ENCODE assay signal across 23 mouse cellular contexts in genomic region chr4:130176156-130176720, GRCm38 (mm10). TPM values are rescaled to one million over a fixed set of nuclear protein-coding genes. Genes with fewer than 3 reads are reported as not detected.
DNase-seq lines count a peak whose midpoint lies in the region; ATAC-seq and TF ChIP-seq lines count a peak whose summit lies in the region.
"Had no signal": no experiment of that assay in that cellular context is flagged by ENCODE, and none has a peak within 500 bp of the region (broad histone marks: within the 10 kb centered on the region; RNA-seq: fewer than 3 reads in every experiment).

No protein-coding gene starts in this region.

- H3K4me3 ChIP-seq in kidney, adult 2 months (ENCODE audit: insufficient read depth, low read depth, low read length), result no peak overlapping the region
- H3K4me3 ChIP-seq in kidney, embryonic 14.5 days (ENCODE audit: low read length), result no peak overlapping the region
- no peak overlapping the region for H3K4me3 ChIP-seq in CH12.LX (replicated peaks in 1 of 3; ENCODE audit: low read depth in 2 of 3, low read length in 2 of 3, poor library complexity in 1 of 3)
- no peak overlapping the region for H3K4me3 ChIP-seq in intestine, embryonic 16.5 days (ENCODE audit: low read length)
- H3K4me3 ChIP-seq: heart, adult 2 months; limb, embryonic 12.5 days; midbrain, embryonic 12.5 days had no signal

- in situ Hi-C loops in CH12.LX (cut with MboI; ENCODE audit: low pct_ligation_motif_present, low pct_unique_long_range_greater_than_20kb, low sequenced_read_pairs), result no loop called here

- TF ChIP-seq RAD21 in CH12.LX (IDR thresholded peaks at IDR 0.05; ENCODE audit: low read depth, low read length), result no peak

- peak; percentile 16 for DNase-seq in CD4-positive, CD25-positive, alpha-beta regulatory T cell, adult 2 months (ENCODE audit: low read depth, low spot score)
- DNase-seq in kidney, adult 2 months, result no peak
- no peak for DNase-seq in CH12.LX (ENCODE audit: extremely low read depth)
- no peak for DNase-seq in adrenal gland, adult 8-10 months
- DNase-seq: cerebellum, adult 11 months; right cerebral cortex, postnatal 25 days; thymus, postnatal 25 days had no signal

- peaks cover 35% of the 10 kb centered on the region for H3K4me1 ChIP-seq in kidney, adult 2 months (ENCODE audit: control insufficient read depth, insufficient read depth, low read length)
- H3K4me1 ChIP-seq in kidney, embryonic 14.5 days (ENCODE audit: control insufficient read depth, insufficient read depth, low read length), result peaks cover 44% of the 10 kb centered on the region
- H3K4me1 ChIP-seq in CH12.LX (ENCODE audit: control insufficient read depth in 1 of 2, insufficient read depth in 2 of 2), result peaks cover 3 to 4% of the 10 kb centered on the region in 2 experiments; a peak in 2 of 4 replicates
- H3K4me1 ChIP-seq in intestine, embryonic 16.5 days (ENCODE audit: control insufficient read depth, insufficient read depth, low read length), result peaks cover 51% of the 10 kb centered on the region

- no peak for TF ChIP-seq CTCF in kidney, adult 2 months (conservative IDR thresholded peaks at IDR 0.05; ENCODE audit: insufficient read depth, insufficient read length, low read depth, low read length)
- no peak for TF ChIP-seq CTCF in CH12.LX (conservative IDR thresholded peaks at IDR 0.05 in 1 of 2, IDR thresholded peaks at IDR 0.05 in 1 of 2; ENCODE audit: low read depth in 2 of 2, low read length in 2 of 2)

- peak overlapping the region; percentile 33; the same call in 1 of the 2 replicates for H3K27ac ChIP-seq in kidney, adult 2 months (ENCODE audit: insufficient read depth, low read depth, low read length)
- H3K27ac ChIP-seq in kidney, embryonic 14.5 days (ENCODE audit: low read depth, low read length), result no peak overlapping the region
- H3K27ac ChIP-seq in CH12.LX (ENCODE audit: insufficient read depth, low read depth), result no peak overlapping the region
- peak overlapping the region; percentile 74; the same call in 1 of the 2 replicates for H3K27ac ChIP-seq in intestine, embryonic 16.5 days (ENCODE audit: low read length)
- H3K27ac ChIP-seq: limb, embryonic 12.5 days; liver, embryonic 14.5 days; macrophage; midbrain, embryonic 12.5 days had no signal

- no peak overlapping the region for H3K4me2 ChIP-seq in kidney, embryonic 14.5 days (replicated peaks; ENCODE audit: low read depth, low read length)
- H3K4me2 ChIP-seq in CH12.LX (ENCODE audit: insufficient read depth, low read depth, poor library complexity, severe bottlenecking), result no peak overlapping the region
- no peak overlapping the region for H3K4me2 ChIP-seq in intestine, embryonic 16.5 days (ENCODE audit: low read depth, low read length)

- no peak overlapping the region for H3K9ac ChIP-seq in kidney, embryonic 14.5 days (ENCODE audit: low read depth, low read length)
- H3K9ac ChIP-seq in CH12.LX (ENCODE audit: insufficient read depth, low read depth), result no peak overlapping the region
- H3K9ac ChIP-seq in intestine, embryonic 16.5 days (ENCODE audit: low read depth, low read length), result no peak overlapping the region
- H3K9ac ChIP-seq: limb, embryonic 12.5 days; liver, embryonic 14.5 days; midbrain, embryonic 12.5 days had no signal

- no peak for ATAC-seq in CD4-positive, CD25-positive, alpha-beta regulatory T cell, adult 4 months
- ATAC-seq in kidney, embryonic 14.5 days (ENCODE audit: low FRiP score, low TSS enrichment), result no peak
- no peak for ATAC-seq in intestine, embryonic 16.5 days
- no peak for ATAC-seq in megakaryocyte, adult 5-6 weeks (ENCODE audit: poor library complexity, severe bottlenecking)
- ATAC-seq: forebrain, embryonic 16.5 days had no signal

- TF ChIP-seq POLR2A in kidney, adult 2 months (IDR thresholded peaks at IDR 0.05; ENCODE audit: low read depth, low read length), result no peak
- no peak for TF ChIP-seq POLR2A in CH12.LX (IDR thresholded peaks at IDR 0.05; ENCODE audit: low read depth, low read length)

- dilution Hi-C loops in CH12.LX (cut with MboI; ENCODE audit: extremely low pct_ligation_motif_present, extremely low pct_unique_long_range_greater_than_20kb, low sequenced_read_pairs), result no loop called here

- H3K36me3 ChIP-seq in kidney, adult 2 months (ENCODE audit: control insufficient read depth, insufficient read depth, low read length), result no peaks in the 10 kb centered on the region
- no peaks in the 10 kb centered on the region for H3K36me3 ChIP-seq in kidney, embryonic 14.5 days (ENCODE audit: control insufficient read depth, insufficient read depth, low read length)
- no peaks in the 10 kb centered on the region for H3K36me3 ChIP-seq in CH12.LX (replicated peaks in 1 of 2; ENCODE audit: control insufficient read depth in 1 of 2, insufficient read depth in 1 of 2, low read length in 1 of 2)
- no peaks in the 10 kb centered on the region for H3K36me3 ChIP-seq in intestine, embryonic 16.5 days (ENCODE audit: control insufficient read depth, insufficient read depth, low read length)
- H3K36me3 ChIP-seq: limb, embryonic 12.5 days; midbrain, embryonic 12.5 days had no signal

- H3K79me2 ChIP-seq in CH12.LX (replicated peaks; ENCODE audit: control insufficient read depth, extremely low read depth, insufficient read depth, poor library complexity, severe bottlenecking), result no peaks in the 10 kb centered on the region

- H3K27me3 ChIP-seq in kidney, adult 2 months (replicated peaks; ENCODE audit: control insufficient read depth, insufficient read depth, low read length), result no peaks in the 10 kb centered on the region
- H3K27me3 ChIP-seq in kidney, embryonic 14.5 days (ENCODE audit: control insufficient read depth, insufficient read depth, low read length), result peaks cover 12% of the 10 kb centered on the region
- H3K27me3 ChIP-seq in CH12.LX (replicated peaks), result peaks cover 86% of the 10 kb centered on the region
- 0 out of 2 replicates have a peak, but pooled peaks cover 2% of the 10 kb centered on the region for H3K27me3 ChIP-seq in intestine, embryonic 16.5 days (replicated peaks; ENCODE audit: control insufficient read depth, insufficient read depth, low read length)

- WGBS in kidney, adult 2 months, result 71% methylated on average over 5 of the region's 5 CpGs
- WGBS in kidney, embryonic 14.5 days, result 81% methylated on average over 5 of the region's 5 CpGs
- WGBS in intestine, embryonic 16.5 days, result 72% methylated on average over 5 of the region's 5 CpGs

- no peak for TF ChIP-seq EP300 in CH12.LX (IDR thresholded peaks at IDR 0.05; ENCODE audit: low read length)

- no peaks in the 10 kb centered on the region for H3K9me3 ChIP-seq in kidney, embryonic 14.5 days (ENCODE audit: control insufficient read depth, low read length)
- no peaks in the 10 kb centered on the region for H3K9me3 ChIP-seq in CH12.LX (replicated peaks; ENCODE audit: low read length)
- no peaks in the 10 kb centered on the region for H3K9me3 ChIP-seq in intestine, embryonic 16.5 days (ENCODE audit: control insufficient read depth, low read length)
- H3K9me3 ChIP-seq: limb, embryonic 12.5 days; midbrain, embryonic 12.5 days had no signal

TF ChIP-seq in CH12.LX, 34 proteins besides CTCF, POLR2A, EP300 and RAD21:
- TF ChIP-seq CHD2 (IDR thresholded peaks at IDR 0.05; ENCODE audit: low read length) (peak; percentile 37; the same call in 1 of the 2 replicates), USF2 (conservative IDR thresholded peaks at IDR 0.05; ENCODE audit: low read depth, low read length) (no peak), ELF1 (IDR thresholded peaks at IDR 0.05; ENCODE audit: low read depth, low read length) (peak; percentile 48; the same call in 1 of the 2 replicates)

RNA-seq across cellular contexts. Expression of gene Tinagl1, which starts 1.3 kb away (rescaled TPM):
- not detected for polyA plus RNA-seq in CD4-positive, CD25-positive, alpha-beta regulatory T cell, adult 4 months (2017; shearing (Covaris generic))
- 118 and 133 TPM in 2 replicates for polyA plus RNA-seq in kidney, adult 2 months (2012; rRNA removed)
- polyA plus RNA-seq in kidney, embryonic 14.5 days (2014; fragmentation: Nextera tagmentation; extraction: Ambion mirVana), result 20.9 and 26.1 TPM in 2 replicates
- total RNA-seq in CH12.LX (2012; rRNA removed) (not detected in 2 replicates), CH12.LX (2014; rRNA removed) (not detected in 2 replicates)
- not detected in 2 replicates for polyA plus RNA-seq in CH12.LX (2012; ENCODE audit: insufficient read length, low read depth)
- 78.3 and 80.3 TPM in 2 replicates for polyA plus RNA-seq in intestine, embryonic 16.5 days (2015; fragmentation: Nextera tagmentation; extraction: Ambion mirVana)
- 100 to 1,000 TPM in 2 of 4 experiments, 10 to 100 TPM in 2; 80.9 to 133 (median 107) TPM for total RNA-seq in adrenal gland, adult 8-10 months (2022)
- 11.4 and 12.3 TPM in 2 replicates for total RNA-seq in megakaryocyte, adult 5-6 weeks (2015)
- 8.3 and 13.7 TPM in 2 replicates for total RNA-seq in megakaryocyte, adult 5-6 weeks (2017)
- polyA plus RNA-seq: macrophage had no signal

RNA-seq across cellular contexts. Expression of gene Hcrtr1, which starts 37.1 kb away (rescaled TPM):
- not detected for polyA plus RNA-seq in CD4-positive, CD25-positive, alpha-beta regulatory T cell, adult 4 months (2017; shearing (Covaris generic))
- polyA plus RNA-seq in kidney, adult 2 months (2012; rRNA removed), result 0.54 and 0.56 TPM in 2 replicates
- not detected in 2 replicates for polyA plus RNA-seq in kidney, embryonic 14.5 days (2014; fragmentation: Nextera tagmentation; extraction: Ambion mirVana)
- not detected in 2 replicates for total RNA-seq in CH12.LX (2012; rRNA removed)
- not detected in 2 replicates for total RNA-seq in CH12.LX (2014; rRNA removed)
- not detected in 2 replicates for polyA plus RNA-seq in CH12.LX (2012; ENCODE audit: insufficient read length, low read depth)
- 0.22 and 0.34 TPM in 2 replicates for polyA plus RNA-seq in intestine, embryonic 16.5 days (2015; fragmentation: Nextera tagmentation; extraction: Ambion mirVana)
- 1 to 10 TPM in 2 of 4 experiments, under 1 TPM in 2; 0.49 to 1.9 (median 1.3) TPM for total RNA-seq in adrenal gland, adult 8-10 months (2022)
- total RNA-seq in megakaryocyte, adult 5-6 weeks (2015), result not detected in 2 replicates
- not detected in 2 replicates for total RNA-seq in megakaryocyte, adult 5-6 weeks (2017)
- total RNA-seq: gastrocnemius, adult 18-20 months; heart, adult 2 months; heart, postnatal 25 days had no signal
- polyA plus RNA-seq: limb, embryonic 12.5 days; liver, embryonic 14.5 days; macrophage had no signal

RNA-seq across cellular contexts. Expression of gene Gm853, which starts 46.0 kb away (rescaled TPM):
- not detected for polyA plus RNA-seq in CD4-positive, CD25-positive, alpha-beta regulatory T cell, adult 4 months (2017; shearing (Covaris generic))
- polyA plus RNA-seq in kidney, adult 2 months (2012; rRNA removed), result 64.7 and 89.1 TPM in 2 replicates
- polyA plus RNA-seq in kidney, embryonic 14.5 days (2014; fragmentation: Nextera tagmentation; extraction: Ambion mirVana), result not detected in 2 replicates
- total RNA-seq in CH12.LX (2012; rRNA removed) (not detected in 2 replicates), CH12.LX (2014; rRNA removed) (not detected in 2 replicates)
- not detected in 2 replicates for polyA plus RNA-seq in CH12.LX (2012; ENCODE audit: insufficient read length, low read depth)
- polyA plus RNA-seq in intestine, embryonic 16.5 days (2015; fragmentation: Nextera tagmentation; extraction: Ambion mirVana), result not detected in 2 replicates
- not detected for total RNA-seq in adrenal gland, adult 8-10 months (2022)
- total RNA-seq in megakaryocyte, adult 5-6 weeks (2015), result not detected in 2 replicates
- not detected in 2 replicates for total RNA-seq in megakaryocyte, adult 5-6 weeks (2017)
- total RNA-seq: adrenal gland, adult 2 months; gastrocnemius, adult 18-20 months; heart, adult 2 months; heart, postnatal 25 days; left cerebral cortex, adult 8-10 months had no signal
- polyA plus RNA-seq: adrenal gland, adult 2 months; heart, adult 2 months; limb, embryonic 12.5 days; liver, embryonic 14.5 days; macrophage; midbrain, embryonic 12.5 days; neural tube, embryonic 14.5 days; testis, adult 2 months had no signal

Comparison
In these comparisons a context has a peak if more than half of its experiments do, and no peak if none do; other contexts are left out.
1. H3K27ac ChIP-seq: peak in kidney, adult 2 months (single experiment) and intestine, embryonic 16.5 days (single experiment); none in kidney, embryonic 14.5 days (single experiment) and CH12.LX (single experiment).
2. RNA of gene Gm853, which starts 46.0 kb away (polyA plus RNA-seq): 64.7 to 89.1 TPM in kidney, adult 2 months; not detected in CD4-positive, CD25-positive, alpha-beta regulatory T cell, adult 4 months, not detected in kidney, embryonic 14.5 days, not detected in CH12.LX and not detected in intestine, embryonic 16.5 days; every median in the first group is over 10 times any median in the second.
3. RNA of gene Tinagl1, which starts 1.3 kb away (polyA plus RNA-seq): 118 to 133 TPM in kidney, adult 2 months, 78.3 to 80.3 TPM in intestine, embryonic 16.5 days and 20.9 to 26.1 TPM in kidney, embryonic 14.5 days; not detected in CD4-positive, CD25-positive, alpha-beta regulatory T cell, adult 4 months and not detected in CH12.LX; every median in the first group is over 10 times any median in the second.